Mouse (Mus musculus) spleen, embryonic (tissue): ENCODE results near the gene Ccl2.

Source experiments
- CTCF ChIA-PET: fragments of 350-600 bp; sonication (Branson Sonifier 250); formaldehyde crosslinking; loops from one replicate; lab custom pipeline; 2022; lab: Charles Lee

The Ccl2 gene

GRCm38 (mm10) chr11:82035857-82036256 lies 486 bp downstream of the Ccl2 start:
- CTCF ChIA-PET: no interaction called here

- CTCF ChIA-PET: no interaction called here
Measured at GRCm38 (mm10) chr11:82038535-82038934, 3.2 kb downstream of the Ccl2 start, which contains the start of gene Gm17268. TSS of gene Gm17268 (minus strand) at chr11:82038562.

GRCm38 (mm10) chr11:82039132-82039660 lies 3.8 kb downstream of the Ccl2 start:
- CTCF ChIA-PET: no interaction called here

- CTCF ChIA-PET: no interaction called here
Measured at GRCm38 (mm10) chr11:82041671-82042080, 6.3 kb downstream of the Ccl2 start.

- CTCF ChIA-PET: no interaction called here
Measured at GRCm38 (mm10) chr11:82045471-82045870, 10.1 kb downstream of the Ccl2 start, which contains the start of gene Ccl7. TSS of gene Ccl7 (plus strand) at chr11:82045712.

- CTCF ChIA-PET: interaction anchor here (0.6 kb wide), 1 partner anchor 52 kb away, joined by 3 read pairs; no protein-coding TSS in a partner anchor
Measured at GRCm38 (mm10) chr11:82047746-82048415, 12.5 kb downstream of the Ccl2 start.

GRCm38 (mm10) chr11:82053849-82054248 lies 18.5 kb downstream of the Ccl2 start:
- CTCF ChIA-PET: no interaction called here

- CTCF ChIA-PET: no interaction called here
Measured at GRCm38 (mm10) chr11:82057646-82058045, 22.3 kb downstream of the Ccl2 start, which contains the start of gene Ccl11. TSS of gene Ccl11 (plus strand) at chr11:82057823.

- CTCF ChIA-PET: no interaction called here
Measured at GRCm38 (mm10) chr11:82062226-82062625, 26.9 kb downstream of the Ccl2 start.

- CTCF ChIA-PET: no interaction called here
Measured at GRCm38 (mm10) chr11:82063454-82063853, 28.1 kb downstream of the Ccl2 start.

- CTCF ChIA-PET: no interaction called here
Measured at GRCm38 (mm10) chr11:82066953-82067571, 31.7 kb downstream of the Ccl2 start.

GRCm38 (mm10) chr11:82071076-82071475 lies 35.7 kb downstream of the Ccl2 start:
- CTCF ChIA-PET: no interaction called here

GRCm38 (mm10) chr11:82072374-82072773 lies 37.0 kb downstream of the Ccl2 start:
- CTCF ChIA-PET: no interaction called here

- CTCF ChIA-PET: no interaction called here
Measured at GRCm38 (mm10) chr11:82072984-82073383, 37.6 kb downstream of the Ccl2 start.

GRCm38 (mm10) chr11:82073686-82074085 lies 38.3 kb downstream of the Ccl2 start:
- CTCF ChIA-PET: no interaction called here

- CTCF ChIA-PET: no interaction called here
Measured at GRCm38 (mm10) chr11:82077031-82077430, 41.7 kb downstream of the Ccl2 start.

- CTCF ChIA-PET: no interaction called here
Measured at GRCm38 (mm10) chr11:82078136-82078730, 42.9 kb downstream of the Ccl2 start.

GRCm38 (mm10) chr11:82080865-82081264 lies 45.5 kb downstream of the Ccl2 start:
- CTCF ChIA-PET: no interaction called here

GRCm38 (mm10) chr11:82084360-82084759 lies 49.0 kb downstream of the Ccl2 start:
- CTCF ChIA-PET: no interaction called here
